Mouse (Mus musculus) mouse trophoblast stem cell (cell line): ENCODE results near the gene Gpr160.

Experiments
- in situ Hi-C, 2 experiments: fragments of 300-500 bp; cut with MseI, MboI; formaldehyde crosslinking; loops; 2 replicates in 1 of 2; 3 replicates in 1 of 2; pipeline ENCODE4 v1.15.1; 2025

Gpr160 gene

GRCm38 (mm10) chr3:30899407-30899806 lies 43.7 kb downstream of the Gpr160 start:
- in situ Hi-C loops, result no loop called here

GRCm38 (mm10) chr3:30904658-30905057 lies 48.9 kb downstream of the Gpr160 start:
- in situ Hi-C loops, result no loop called here

GRCm38 (mm10) chr3:30917160-30917559 lies 61.4 kb downstream of the Gpr160 start:
- in situ Hi-C loops, result no loop called here

- in situ Hi-C loops, result no loop called here
Observed at GRCm38 (mm10) chr3:30927664-30928063, 71.9 kb downstream of the Gpr160 start.

- in situ Hi-C loops, result no loop called here
Observed at GRCm38 (mm10) chr3:30929828-30930227, 74.1 kb downstream of the Gpr160 start.

- in situ Hi-C loops, result no loop called here
Observed at GRCm38 (mm10) chr3:30934384-30934783, 78.6 kb downstream of the Gpr160 start.
